Mouse (Mus musculus) myocyte (in vitro differentiated cells): ENCODE measurements at regions not wholly inside any gene's neighbourhood (a gene's known extent, or its start where the extent isn't known, plus 50 kb on each side); places are given as distances from the start of the nearest gene placed in this dataset.

Source experiments
- H3K27me3 ChIP-seq: one replicate; pipeline ENCODE4 v1.6.1; 2011; ENCODE audit not compliant: control insufficient read depth, insufficient read depth, insufficient read length
- H3K36me3 ChIP-seq: one replicate; pipeline ENCODE4 v1.6.1; 2011; ENCODE audit not compliant: control insufficient read depth, insufficient read depth
- H3K4me2 ChIP-seq: one replicate; pipeline ENCODE4 v1.6.1; 2011; ENCODE audit warnings: low read depth, control low read depth
- H3K4me3 ChIP-seq: one replicate; pipeline ENCODE4 v1.5.1; 2011; ENCODE audit warnings: mild to moderate bottlenecking, control low read depth, moderate library complexity
- H3K79me2 ChIP-seq: one replicate; pipeline ENCODE4 v1.6.1; 2011; ENCODE audit not compliant: control insufficient read depth, insufficient read depth
- H3ac ChIP-seq: one replicate; pipeline ENCODE4 v1.6.1; 2011; ENCODE audit not compliant: control insufficient read depth, insufficient read length
- CEBPB ChIP-seq: IDR thresholded peaks from 2 replicates; pipeline ENCODE4 v1.6.1; 2011; ENCODE audit warnings: mild to moderate bottlenecking, moderate library complexity; ENCODE audit not compliant: poor library complexity, insufficient read depth, severe bottlenecking
- E2F4 ChIP-seq: IDR thresholded peaks from one replicate; pipeline ENCODE4 v1.6.1; 2011; ENCODE audit warnings: mild to moderate bottlenecking, control low read depth, moderate library complexity; ENCODE audit not compliant: insufficient read depth
- MAX ChIP-seq: IDR thresholded peaks from one replicate; pipeline ENCODE4 v1.6.1; 2011; ENCODE audit warnings: low read depth, mild to moderate bottlenecking, control low read depth
- MYOD1 ChIP-seq, 3 experiments: IDR thresholded peaks; one replicate each; pipeline ENCODE4 v1.6.1; 2011; ENCODE audit warnings: control low read depth in 2 of 3, low read depth in 2 of 3, mild to moderate bottlenecking in 2 of 3, moderate library complexity in 1 of 3; ENCODE audit not compliant: insufficient read length in 2 of 3, control insufficient read depth in 1 of 3
- MYOG ChIP-seq, 3 experiments: IDR thresholded peaks; one replicate each; pipeline ENCODE4 v1.6.1; 2011; ENCODE audit warnings: control low read depth in 2 of 3, low read depth in 2 of 3, mild to moderate bottlenecking in 2 of 3; ENCODE audit not compliant: insufficient read length in 2 of 3, control insufficient read depth in 1 of 3, insufficient read depth in 1 of 3
- POLR2A ChIP-seq: IDR thresholded peaks from one replicate; pipeline ENCODE4 v1.6.1; 2011; ENCODE audit warnings: low read depth, mild to moderate bottlenecking, control low read depth, moderate library complexity; ENCODE audit not compliant: insufficient read length
- POLR2AphosphoS2 ChIP-seq: IDR thresholded peaks from one replicate; pipeline ENCODE4 v1.6.1; 2011; ENCODE audit warnings: low read depth, control low read depth; ENCODE audit not compliant: insufficient read length
- REST ChIP-seq: IDR thresholded peaks from one replicate; pipeline ENCODE4 v1.6.1; 2011; ENCODE audit warnings: mild to moderate bottlenecking, control low read depth, moderate library complexity; ENCODE audit not compliant: insufficient read depth, insufficient read length
- SRF ChIP-seq: IDR thresholded peaks from one replicate; pipeline ENCODE4 v1.6.1; 2011; ENCODE audit warnings: low read depth; ENCODE audit not compliant: control insufficient read depth, insufficient read length
- TCF12 ChIP-seq: IDR thresholded peaks from one replicate; pipeline ENCODE4 v1.6.1; 2011; ENCODE audit warnings: mild to moderate bottlenecking, control low read depth; ENCODE audit not compliant: poor library complexity, insufficient read depth, severe bottlenecking
- TCF3 ChIP-seq: IDR thresholded peaks from one replicate; pipeline ENCODE4 v1.6.1; 2011; ENCODE audit warnings: low read depth, control low read depth; ENCODE audit not compliant: insufficient read length
- USF1 ChIP-seq: IDR thresholded peaks from one replicate; pipeline ENCODE4 v1.6.1; 2011; ENCODE audit warnings: low read depth, mild to moderate bottlenecking, control low read depth, moderate library complexity

- H3K79me2 ChIP-seq = no peaks in the 10 kb centered on the region
- no peak overlapping the region for H3K4me3 ChIP-seq
- H3K36me3 ChIP-seq = no peaks in the 10 kb centered on the region
- no peak for TF ChIP-seq TCF3
- TF ChIP-seq USF1 = no peak
- no peak for TF ChIP-seq SRF
- TF ChIP-seq REST = no peak
- TF ChIP-seq CEBPB = no peak
- TF ChIP-seq TCF12 = no peak
- TF ChIP-seq MAX = no peak
- TF ChIP-seq POLR2AphosphoS2 = no peak
- TF ChIP-seq MYOD1 (IDR thresholded peaks at IDR 0.05; ENCODE audit: control insufficient read depth in 1 of 3, insufficient read length in 2 of 3, low read depth in 2 of 3) = no peak
- H3K27me3 ChIP-seq = no peaks in the 10 kb centered on the region
- no peak overlapping the region for H3ac ChIP-seq
- no peak overlapping the region for H3K4me2 ChIP-seq
Measured at GRCm38 (mm10) chr16:24120836-24121235, 132.2 kb upstream of the Bcl6 start.

DNA sequence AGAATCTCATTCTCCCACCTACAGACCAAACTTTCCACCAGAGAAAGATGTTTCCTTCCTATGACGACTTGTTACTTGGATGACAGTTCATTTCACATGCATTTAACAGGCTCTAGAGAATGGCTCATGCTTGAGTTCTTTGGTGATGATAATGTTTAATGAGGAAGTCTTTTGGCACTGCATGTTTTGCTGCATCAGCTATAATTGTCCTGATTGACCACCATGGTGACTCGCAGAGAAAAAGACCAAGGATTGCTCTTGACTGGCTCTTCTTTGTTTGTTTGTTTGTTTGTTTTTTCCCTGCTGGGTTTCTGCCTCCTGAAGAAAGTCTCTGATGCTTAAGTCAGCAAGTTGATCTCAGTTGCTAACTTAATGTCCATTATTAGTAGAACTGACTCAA lies 129.8 kb upstream of the Bcl6 start:
- H3K79me2 ChIP-seq = no peaks in the 10 kb centered on the region

DNA sequence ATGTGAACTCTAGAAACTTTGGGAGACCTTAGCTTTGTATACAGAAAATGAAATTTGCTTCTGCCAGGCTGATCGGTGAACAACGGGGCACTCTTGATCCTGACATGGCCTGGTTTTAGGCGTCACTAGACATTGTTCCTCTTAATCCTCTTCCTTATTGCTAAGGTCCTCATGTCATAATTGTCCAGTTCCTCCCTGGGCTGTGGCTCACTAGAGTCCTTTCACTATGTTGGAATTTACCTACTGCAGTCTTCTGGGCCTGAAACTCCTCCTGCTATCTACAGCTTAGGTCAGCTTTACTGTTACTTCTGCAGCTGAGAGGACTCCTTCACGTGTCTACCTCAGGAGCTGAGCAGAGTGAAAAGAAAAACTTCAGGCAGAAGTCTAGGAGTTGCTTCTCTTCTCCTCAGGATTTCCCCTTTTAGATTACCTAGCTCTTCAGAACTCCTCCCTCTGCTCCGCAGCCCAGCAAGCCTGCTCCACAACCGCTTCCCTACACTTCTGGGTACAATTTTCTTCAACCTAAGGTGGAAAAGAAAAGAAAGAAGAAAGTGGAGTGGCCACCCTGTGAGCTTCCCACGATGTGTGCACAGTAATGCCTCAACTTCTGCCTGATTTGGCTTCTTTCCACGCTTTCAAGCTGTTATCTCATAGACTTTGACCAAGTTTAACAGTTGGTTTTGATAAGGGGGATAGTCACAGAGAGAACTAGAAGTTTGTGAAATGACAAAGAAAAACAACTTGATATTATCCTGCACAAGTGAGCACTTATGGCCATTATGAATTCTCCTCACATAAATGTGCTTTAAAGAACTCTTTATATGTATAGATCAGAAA lies 114.4 kb upstream of the Bcl6 start:
- Histone ChIP-seq H3K4me2 (no peak overlapping the region), H3ac (no peak overlapping the region), H3K36me3 (no peaks in the 10 kb centered on the region), H3K27me3 (no peaks in the 10 kb centered on the region), H3K4me3 (no peak overlapping the region), H3K79me2 (no peaks in the 10 kb centered on the region)
- TF ChIP-seq REST (no peak), MAX (no peak), POLR2AphosphoS2 (no peak), TCF3 (no peak), CEBPB (no peak), MYOD1 (IDR thresholded peaks at IDR 0.05; ENCODE audit: control insufficient read depth in 1 of 3, insufficient read length in 2 of 3, low read depth in 2 of 3) (no peak), SRF (no peak), USF1 (no peak), MYOG (IDR thresholded peaks at IDR 0.05; ENCODE audit: control insufficient read depth in 1 of 3, insufficient read depth in 1 of 3, insufficient read length in 2 of 3, low read depth in 2 of 3) (no peak), TCF12 (no peak), POLR2A (no peak), E2F4 (no peak)

More for the DNA sequence above, 129.8 kb upstream of the Bcl6 start:
- Histone ChIP-seq H3K36me3 (no peaks in the 10 kb centered on the region), H3K27me3 (no peaks in the 10 kb centered on the region), H3K4me3 (no peak overlapping the region), H3ac (no peak overlapping the region), H3K4me2 (no peak overlapping the region)
- TF ChIP-seq USF1 (no peak), MYOG (IDR thresholded peaks at IDR 0.05; ENCODE audit: control insufficient read depth in 1 of 3, insufficient read depth in 1 of 3, insufficient read length in 2 of 3, low read depth in 2 of 3) (no peak), REST (no peak), POLR2A (no peak), MAX (no peak), SRF (no peak), E2F4 (no peak), MYOD1 (IDR thresholded peaks at IDR 0.05; ENCODE audit: control insufficient read depth in 1 of 3, insufficient read length in 2 of 3, low read depth in 2 of 3) (no peak), TCF12 (no peak)

GRCm38 (mm10) chr16:24097596-24097995 lies 108.9 kb upstream of the Bcl6 start:
- H3K27me3 ChIP-seq = no peaks in the 10 kb centered on the region

More at GRCm38 (mm10) chr16:24097596-24097995, 108.9 kb upstream of the Bcl6 start:
- Histone ChIP-seq H3K4me3 (no peak overlapping the region), H3K4me2 (no peak overlapping the region), H3K79me2 (no peaks in the 10 kb centered on the region), H3ac (no peak overlapping the region), H3K36me3 (no peaks in the 10 kb centered on the region)
- no peak for TF ChIP-seq POLR2A
- no peak for TF ChIP-seq REST
- no peak for TF ChIP-seq TCF3
- no peak for TF ChIP-seq POLR2AphosphoS2
- no peak for TF ChIP-seq USF1
- TF ChIP-seq TCF12 = no peak
- TF ChIP-seq E2F4 = no peak
- no peak for TF ChIP-seq CEBPB
- TF ChIP-seq MYOG (IDR thresholded peaks at IDR 0.05; ENCODE audit: control insufficient read depth in 1 of 3, insufficient read depth in 1 of 3, insufficient read length in 2 of 3, low read depth in 2 of 3) = no peak
- TF ChIP-seq SRF = no peak
- no peak for TF ChIP-seq MAX
- no peak for TF ChIP-seq MYOD1 (IDR thresholded peaks at IDR 0.05; ENCODE audit: control insufficient read depth in 1 of 3, insufficient read length in 2 of 3, low read depth in 2 of 3)
